Mouse (Mus musculus) urinary bladder, postnatal 10 days (tissue): ENCODE measurements around the gene Gm21985.
A peak's percentile ranks its signal among the peaks of the same experiment; 100 is the strongest.

ENCODE experiments used
- DNase-seq: peaks from one replicate; pipeline ENCODE4 v3.0.0; 2022; ENCODE audit warnings: low spot score

The Gm21985 gene

DNA sequence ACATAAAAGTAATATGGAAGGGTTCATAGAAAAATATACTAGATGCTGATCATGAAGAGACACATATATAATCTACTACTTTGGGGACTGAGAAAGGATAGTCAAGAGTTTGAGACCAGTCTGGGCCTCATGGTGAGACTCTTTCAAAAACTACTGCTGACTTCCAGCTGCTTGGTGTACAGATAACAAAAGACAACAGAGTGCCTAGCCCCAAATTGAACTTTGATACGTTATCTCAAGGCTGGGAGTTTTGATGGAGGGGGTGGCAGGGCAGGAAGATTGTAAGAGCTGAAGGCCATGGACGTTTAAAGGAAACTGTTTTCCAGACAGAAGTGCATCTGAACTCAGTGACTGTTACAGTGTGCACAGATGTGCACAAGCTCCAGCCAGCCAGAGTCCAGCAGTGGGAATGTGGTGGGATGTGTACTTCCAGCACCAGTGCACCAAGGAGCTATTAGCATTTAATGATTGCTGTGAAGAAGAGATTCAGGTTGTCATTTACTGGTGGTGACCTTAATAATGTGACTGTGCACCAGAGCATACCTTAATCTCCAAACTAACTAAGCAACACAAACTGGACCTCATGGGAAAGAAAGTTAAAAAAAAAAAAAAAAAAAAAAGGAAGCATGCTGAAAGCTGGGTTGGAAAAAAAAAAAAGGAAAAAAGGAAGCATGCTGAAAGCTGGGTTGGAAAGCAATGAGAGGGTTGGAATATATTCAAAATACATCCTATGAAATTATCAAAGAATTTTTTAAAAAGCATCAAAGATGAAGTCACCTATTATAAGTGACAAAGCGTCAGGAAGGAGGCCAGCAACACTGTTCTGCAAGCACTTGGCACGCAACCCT lies 66.2 kb downstream of the Gm21985 start:
- no peak for DNase-seq

DNA sequence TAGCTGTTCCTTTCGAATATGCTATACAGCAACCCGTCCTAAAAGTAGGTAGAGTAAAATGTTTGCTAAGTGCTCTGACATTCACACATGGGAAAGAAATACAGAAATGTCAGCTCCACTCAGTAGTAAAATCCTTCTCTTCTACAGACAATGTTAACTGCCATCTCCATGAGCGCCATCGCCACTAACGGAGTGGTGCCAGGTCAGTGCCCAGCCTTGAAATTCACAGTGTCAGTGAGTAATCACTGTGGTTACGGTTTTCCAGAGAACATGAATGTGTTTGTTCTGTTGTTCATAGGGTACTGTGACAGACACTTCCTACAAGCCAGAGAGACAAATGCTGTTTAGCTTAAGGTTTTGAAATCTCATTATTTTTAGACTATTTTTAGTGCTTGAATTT lies 71.1 kb downstream of the Gm21985 start:
- no peak for DNase-seq

DNA sequence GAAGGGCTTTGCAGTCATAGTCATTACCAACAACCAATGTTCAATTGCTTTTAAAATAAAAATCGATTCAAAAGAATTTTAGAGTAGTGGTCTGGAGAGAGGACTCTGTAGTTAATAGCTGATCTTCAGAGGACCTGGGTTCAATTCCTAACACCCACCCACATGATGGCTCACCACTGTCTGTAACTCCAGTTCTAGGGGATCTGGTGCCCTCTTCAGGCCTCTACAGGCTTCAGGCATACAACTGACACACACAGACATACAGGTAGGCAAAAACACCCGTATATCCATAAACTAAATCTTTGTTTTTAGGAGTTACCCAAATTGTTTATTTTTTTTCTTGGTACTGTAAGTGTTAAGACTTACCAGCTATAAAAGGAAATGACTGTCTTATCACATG lies 73.6 kb downstream of the Gm21985 start:
- DNase-seq = no peak

DNA sequence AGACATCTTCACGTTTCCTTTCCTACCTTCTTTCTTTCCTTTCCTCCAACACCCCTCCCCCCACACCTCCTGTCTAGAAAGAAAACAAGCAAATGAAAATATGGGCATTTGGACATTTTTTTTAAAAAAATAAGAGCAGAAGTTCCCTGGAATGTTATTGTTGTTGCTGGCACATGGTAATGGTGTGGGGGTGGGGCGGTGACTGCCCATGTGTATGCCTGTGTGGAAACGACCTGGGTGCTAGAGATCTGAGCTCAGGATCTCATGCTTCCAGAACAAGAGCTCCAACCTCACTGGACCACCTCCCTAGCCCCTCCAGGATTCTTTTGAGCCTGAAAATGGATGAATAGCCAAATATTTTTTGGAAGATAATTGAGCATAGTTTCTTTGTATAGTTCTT lies 75.0 kb downstream of the Gm21985 start:
- DNase-seq = no peak

DNA sequence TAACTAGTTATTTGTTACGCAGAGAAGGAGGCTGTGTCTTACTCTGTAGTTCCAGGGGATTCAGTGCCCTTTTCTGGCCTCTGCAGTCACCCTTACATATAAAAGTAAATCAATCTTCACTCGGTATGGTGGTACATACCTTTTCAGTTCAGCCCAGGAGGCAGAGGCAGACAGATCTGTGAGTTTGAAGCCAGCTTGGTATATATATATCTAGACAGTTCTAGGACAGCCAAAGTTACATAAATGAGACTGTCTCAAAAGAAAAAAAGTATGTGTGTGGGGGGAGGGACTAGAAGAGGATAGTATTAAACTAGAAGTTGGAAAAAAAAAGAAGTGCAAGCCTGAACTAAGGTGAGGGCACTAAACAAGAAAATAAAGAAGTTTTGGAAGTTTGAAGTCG lies 82.1 kb downstream of the Gm21985 start:
- DNase-seq = no peak

DNA sequence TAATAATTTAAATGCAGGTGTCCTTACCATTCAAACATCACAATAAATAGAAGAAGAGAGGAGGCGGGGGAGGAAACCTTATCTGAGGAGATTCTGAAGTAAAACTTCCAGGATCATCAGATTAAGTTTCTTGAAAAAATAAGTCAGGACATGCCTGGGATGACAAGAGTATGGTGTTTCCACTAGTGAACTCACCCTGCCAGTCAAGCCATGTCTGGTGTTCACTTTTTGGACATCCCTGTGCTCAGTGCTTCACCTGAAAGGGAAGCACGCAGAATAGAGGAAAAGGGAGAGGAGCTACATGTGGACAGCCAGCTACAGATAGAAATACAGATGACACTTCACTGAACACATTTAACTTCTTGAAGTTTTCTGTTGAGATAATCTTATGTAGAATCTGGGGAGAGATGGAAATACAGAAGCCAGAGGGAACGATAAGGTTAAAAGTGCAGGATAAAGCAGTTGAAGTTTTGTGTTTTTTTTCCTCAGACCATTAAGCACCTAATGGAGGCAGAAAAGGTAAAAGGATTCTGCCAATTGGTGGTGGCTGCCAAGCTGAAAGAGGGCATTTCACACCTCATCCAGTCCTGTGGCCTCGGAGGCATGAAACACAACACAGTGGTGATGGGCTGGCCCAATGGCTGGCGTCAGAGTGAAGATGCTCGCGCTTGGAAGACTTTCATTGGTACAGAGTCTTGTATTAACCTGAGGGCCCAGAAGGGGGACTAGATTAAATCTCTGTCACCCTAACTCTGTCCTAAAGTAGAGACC lies 87.8 kb downstream of the Gm21985 start:
- DNase-seq = no peak

DNA sequence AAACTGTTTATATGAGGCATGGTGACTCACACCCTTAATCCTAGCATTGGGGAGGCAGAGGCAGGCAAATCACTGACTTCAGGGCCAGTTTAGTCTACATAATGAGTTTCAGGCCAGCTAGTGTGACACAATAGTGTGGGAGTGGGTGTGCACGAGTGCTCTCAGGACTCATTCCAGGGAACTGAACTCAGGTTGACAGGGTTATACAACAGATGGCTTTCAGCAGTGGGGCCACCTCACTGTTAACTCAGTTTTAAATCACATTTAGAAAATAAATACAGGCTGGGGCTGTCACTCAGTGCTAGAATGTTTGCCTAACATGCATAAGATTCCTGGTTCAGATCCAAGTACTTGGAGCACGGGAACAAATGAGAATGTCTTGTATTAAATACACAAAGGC lies 93.5 kb downstream of the Gm21985 start:
- DNase-seq = no peak

DNA sequence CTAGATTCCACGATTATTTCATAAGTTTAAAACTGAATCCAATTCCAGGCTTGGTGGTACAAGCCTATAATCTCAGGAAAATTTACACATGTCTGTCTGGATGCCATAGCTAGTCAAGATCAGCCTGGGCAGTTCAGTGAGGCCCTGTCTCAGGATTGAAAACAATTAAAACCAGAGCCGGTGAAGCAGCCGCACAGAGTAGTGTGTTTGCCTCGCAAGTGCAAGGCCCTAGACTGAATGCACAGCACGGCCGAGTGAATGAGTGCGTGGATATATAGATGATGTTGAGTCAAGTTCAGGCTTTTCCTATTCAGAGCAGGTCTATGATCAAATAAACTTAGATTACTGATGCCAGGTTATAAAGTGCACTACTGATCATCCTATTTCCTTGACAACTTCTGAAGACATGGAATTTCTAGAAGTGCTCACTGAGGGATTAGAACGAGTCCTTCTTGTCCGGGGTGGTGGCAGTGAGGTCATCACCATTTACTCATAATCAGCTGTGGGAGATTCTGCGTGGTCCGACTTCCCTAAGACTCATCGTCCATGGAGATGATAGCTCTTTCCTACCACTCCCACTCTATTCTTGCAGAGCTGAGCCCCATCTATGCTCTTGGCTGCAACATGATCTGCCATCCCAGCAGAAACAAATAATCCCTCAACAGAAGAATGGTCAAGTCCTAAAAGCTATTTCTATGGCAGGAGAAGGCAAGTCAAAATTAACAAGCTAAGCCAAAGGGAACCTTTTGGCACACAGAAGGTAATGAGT lies 94.1 kb downstream of the Gm21985 start:
- no peak for DNase-seq

DNA sequence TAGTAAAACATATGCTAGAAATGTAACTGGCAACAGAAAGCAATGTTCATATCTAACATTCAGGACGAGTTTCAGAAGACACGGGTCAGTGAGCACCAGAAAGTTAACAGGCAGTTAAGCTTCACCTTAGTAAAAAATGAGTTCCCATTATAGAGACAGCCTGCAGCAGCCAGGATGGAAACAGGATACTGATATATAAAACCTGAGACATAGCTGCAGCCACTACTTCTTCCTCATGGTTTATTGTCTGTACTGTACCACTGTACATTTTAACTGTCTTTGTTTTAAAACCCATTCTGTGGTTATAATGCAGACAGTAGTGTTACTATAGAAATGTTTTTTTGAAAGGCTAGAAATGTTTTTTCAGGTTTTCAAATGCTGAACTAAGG lies 94.7 kb downstream of the Gm21985 start:
- no peak for DNase-seq

DNA sequence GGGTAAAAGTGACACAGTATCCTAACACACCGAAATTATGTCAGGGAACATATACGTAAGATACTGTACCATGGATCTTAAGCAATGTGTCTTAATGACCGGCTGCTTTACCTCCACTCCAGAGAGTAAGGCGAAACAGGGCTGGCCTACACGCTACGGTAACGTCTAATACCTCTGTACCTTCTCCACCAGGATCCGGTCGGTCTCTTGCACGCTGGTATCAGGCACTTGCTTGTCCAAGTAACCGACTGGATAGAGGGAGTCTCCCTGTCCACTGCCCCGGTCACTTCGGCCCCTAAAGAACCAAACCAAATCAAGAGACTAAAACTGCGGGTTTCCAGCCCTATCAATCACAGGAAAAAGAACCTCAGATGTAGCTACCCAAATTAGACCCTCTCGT lies 101.1 kb downstream of the Gm21985 start:
- no peak for DNase-seq

DNA sequence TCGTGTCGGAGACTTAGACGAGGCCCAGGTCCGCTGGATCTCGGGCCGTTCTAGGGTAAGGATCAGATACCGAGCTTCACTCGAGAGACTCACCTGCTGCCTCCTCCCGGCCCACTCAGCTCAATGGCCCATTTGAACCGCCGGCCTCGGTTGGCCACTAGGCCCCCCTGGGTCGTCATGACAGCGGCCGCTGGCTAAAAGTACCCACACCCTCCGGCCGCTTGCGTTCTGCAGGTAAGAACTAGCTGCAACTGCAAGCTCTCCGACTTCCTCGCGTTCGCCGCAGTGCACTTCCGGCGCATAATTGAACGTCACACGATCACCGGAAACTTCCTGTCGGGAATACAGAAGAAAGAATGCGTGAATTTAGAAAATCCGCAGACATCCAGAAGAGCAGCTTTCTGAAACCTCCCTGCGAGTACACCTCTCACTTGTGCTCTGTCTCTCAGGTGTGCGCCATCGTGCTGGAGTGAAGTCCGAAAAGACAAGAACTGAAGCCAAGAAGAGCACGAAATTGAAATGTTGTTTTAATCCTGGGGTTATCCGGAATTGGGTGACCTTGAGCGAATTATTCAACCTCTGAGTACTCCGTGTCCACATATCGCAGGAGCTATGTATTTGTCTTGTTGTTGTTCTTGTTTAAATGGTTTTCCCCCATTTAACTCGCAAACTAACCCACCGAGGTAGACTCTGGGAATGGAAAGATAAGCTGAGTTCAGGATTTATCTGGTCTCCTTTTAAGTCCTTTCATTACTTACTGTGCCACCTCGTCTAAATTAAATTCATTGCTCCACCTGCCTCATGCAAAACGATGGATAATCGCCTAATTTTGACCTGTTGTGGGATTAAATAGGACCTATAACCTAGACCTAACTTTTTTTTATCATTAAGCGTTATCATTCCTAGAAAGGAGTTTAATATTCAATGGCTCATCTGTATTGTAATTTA lies 101.9 kb downstream of the Gm21985 start, which contains the start of gene Emc4:
TSS of gene Emc4 (minus strand) at position 302 of the 948 bp plus-strand sequence.
- peak; percentile 76 for DNase-seq

DNA sequence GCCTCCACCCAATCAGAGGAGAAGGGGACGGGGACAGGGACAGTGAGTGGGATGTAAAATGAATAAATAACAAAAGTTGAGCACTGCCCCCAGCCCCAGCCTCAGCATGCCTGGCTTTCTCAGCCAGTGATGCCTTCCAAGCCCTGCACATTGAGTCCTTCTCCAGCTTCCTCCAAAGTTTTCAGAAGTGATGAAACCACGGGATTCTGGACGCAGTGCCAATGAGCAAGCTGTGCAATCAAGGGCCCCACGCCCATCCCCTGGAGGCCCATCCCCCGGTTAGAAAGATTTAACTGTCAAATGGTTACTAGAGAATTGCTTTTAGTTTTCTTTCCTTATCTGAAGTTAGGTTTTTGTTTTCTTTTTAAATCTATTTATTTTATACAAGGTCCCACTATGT lies 103.8 kb downstream of the Gm21985 start:
- DNase-seq = no peak

DNA sequence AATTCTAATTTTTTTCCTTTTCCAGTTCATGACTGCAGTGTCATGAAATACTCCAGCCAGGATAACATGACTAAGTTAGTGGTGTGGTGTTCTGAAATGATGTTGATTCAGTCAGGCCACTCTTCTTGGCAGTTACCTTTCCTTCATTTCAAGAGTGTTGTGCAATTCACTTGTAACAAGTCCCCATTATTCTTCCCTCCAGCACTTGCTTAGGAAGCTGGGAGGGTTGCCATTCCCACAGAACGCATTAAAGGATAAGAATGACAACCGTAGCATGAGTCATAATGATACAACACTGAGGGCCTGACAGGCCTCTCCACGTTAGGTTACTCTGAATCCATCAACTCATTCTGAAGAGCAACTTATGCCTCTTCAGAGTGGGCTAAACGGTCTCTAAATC lies 107.0 kb downstream of the Gm21985 start:
- DNase-seq = no peak

DNA sequence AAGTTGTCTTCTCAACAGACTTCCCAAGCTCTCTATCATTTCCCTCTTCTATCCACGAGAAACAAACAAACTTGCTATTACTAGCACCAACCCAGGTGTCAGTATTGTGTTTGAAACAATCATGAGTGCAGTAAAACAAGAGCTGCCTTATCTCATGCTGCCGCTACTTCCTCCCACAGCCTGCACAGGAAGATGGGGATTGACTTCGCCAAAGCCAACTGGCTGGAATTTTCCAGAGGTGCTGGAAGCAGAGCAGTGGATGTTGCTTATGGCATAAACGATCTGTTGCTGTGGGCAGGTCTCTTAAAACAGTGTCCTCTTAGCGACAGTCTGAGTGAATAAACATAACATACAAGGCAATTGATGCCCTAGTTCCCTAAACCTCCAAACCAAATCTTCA lies 108.5 kb downstream of the Gm21985 start:
- DNase-seq = no peak

DNA sequence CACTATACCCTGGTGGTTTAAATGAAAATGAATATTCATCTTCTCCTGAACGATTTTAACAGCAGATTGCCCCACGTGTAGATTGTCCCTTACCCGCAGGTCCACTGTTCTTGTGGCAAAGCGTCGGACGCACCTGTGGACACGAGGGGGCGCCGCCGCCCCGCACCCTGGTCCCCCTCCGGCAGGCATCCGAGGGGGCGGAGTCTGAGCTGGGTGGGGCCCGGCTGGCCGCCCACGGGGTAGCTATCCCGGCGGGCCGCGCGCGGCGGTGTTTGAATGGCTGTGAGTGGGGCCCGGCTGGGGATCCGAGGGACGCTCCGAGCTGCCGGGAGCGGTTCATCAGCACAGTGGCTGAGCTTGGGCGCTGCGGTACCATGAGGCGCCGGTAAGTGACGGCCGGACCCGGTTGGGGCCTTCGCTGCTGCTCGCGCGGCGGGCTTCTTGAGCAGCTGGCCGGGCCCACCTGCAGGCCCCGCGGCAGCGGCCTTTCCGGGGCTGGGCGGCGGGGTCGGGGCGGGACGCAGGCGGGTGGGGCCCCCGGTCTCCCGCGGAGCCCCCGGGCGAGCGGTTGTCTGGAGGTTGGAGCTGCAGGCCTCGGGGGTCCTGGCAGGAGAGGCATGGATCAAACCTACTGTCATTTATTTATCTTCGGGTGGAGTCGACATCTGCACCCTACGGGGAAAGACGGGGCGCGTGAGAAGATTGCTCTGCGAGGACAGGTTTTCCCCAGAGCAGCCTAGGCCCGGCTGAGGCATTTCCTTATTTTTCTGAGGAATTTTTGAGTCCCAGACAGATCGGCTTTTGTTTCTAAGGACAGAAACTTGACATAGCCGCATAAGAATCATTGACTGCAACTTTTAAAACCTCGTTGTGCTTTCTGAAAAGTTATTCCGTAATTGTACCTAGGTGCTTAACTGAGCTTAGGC lies 113.1 kb downstream of the Gm21985 start, which contains the start of gene Katnbl1:
TSS of gene Katnbl1 (plus strand) at position 239 of the 926 bp plus-strand sequence.
- peak; percentile 70 for DNase-seq

DNA sequence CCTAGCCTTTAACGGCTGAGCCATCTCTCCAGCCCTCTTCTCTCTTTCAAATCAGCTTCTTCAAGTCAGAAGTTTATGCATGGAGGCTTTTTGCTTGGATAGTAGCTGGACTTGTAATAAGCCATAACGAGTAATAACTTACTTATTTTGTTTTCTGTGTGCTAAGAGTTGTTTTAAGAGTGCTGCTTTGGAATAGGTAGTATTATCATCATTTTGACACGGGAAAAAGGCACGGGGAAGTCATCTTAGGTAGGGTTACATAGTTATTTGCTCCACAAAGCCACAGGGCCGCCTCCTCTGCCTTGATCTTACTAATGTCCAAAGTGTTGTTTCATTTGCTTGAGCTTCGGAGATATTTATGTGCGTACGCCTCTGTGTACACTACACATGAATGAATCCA lies 114.0 kb downstream of the Gm21985 start:
- DNase-seq = no peak

DNA sequence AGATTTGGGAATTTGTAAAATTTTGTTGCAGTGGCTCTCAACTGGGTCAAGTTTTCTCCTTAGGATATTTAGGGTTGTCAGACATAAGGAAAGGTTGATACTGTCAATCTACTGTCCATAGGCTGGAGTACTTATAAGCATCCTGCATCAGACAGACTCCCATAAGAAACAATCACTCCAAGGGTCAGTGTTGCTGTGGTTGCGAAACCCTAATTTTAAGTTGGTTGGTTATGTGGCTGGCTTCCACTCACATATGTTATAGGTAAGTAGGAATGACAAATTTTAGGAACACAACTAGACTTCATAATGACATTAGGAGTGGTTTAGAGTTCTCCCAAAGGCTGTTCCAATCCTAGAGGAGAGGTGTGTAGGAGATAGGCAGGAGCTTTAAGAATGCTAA lies 115.1 kb downstream of the Gm21985 start:
- DNase-seq = no peak

DNA sequence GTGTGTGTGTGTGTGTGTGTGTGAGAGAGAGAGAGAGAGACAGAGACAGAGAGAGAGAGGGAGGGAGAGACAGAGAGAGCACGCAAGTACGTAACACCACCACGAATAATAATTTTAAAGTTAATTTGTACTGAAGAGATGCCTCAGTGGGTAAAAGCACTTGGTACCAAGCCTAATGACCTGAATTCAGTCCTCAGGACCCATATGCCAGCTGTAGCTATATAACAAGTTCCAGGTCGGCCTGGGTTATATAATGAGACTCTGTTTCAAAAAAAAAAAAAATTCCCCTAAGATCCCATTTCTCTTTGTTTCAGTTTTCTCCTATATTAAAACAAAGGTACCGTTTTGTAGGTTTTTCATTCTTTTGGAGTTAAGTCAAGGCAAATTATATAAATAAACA lies 124.7 kb downstream of the Gm21985 start:
- no peak for DNase-seq

DNA sequence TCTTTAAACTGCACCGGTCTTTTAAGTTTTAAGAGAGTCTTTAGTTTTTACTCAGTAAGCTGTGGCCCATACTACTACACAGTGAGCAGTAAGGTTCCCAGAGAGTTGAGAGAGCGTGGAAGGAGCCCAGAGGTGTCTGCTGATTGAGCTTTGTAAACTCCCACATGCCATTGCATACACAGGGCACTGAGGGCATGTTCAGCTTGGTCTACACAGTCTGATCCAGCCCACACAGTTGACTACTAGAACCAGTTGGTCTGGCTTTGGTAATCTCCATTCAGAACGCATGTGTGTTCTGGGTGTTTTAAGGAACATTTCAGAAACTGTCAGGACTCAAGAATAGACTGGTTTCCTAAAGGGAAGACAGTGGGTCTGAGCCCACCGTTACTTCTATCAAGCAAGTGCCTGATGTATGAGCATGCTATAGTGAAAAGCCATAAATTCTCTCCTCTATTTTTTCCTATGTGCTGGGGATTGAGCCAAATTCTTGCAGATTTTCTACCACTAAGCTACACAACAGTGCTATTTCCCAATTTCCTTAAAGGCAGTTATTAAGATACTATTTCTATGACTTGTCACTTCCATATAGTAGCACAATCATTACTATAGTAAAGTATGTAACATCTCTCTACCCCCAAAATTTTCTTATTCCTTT lies 125.4 kb downstream of the Gm21985 start:
- DNase-seq = no peak

DNA sequence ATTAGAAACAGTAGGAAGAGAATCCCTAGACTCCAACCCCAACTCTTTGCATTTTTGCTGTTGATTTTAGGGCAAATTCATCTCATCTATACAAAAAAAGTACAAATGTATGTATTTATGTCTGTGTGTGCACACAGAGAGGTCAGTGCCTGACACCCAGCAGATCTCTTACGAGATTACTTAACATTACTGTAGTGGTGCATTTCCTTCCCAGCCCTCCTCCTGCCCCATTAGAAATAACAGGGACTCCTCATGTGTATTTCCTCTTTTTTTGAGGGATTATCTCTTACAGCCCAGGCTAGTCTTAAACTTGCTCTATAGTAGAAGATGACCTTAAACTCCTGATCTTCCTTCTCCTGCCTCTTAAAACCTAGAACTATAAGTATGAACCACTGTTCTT lies 126.6 kb downstream of the Gm21985 start:
- no peak for DNase-seq
